Mouse (Mus musculus) heart, postnatal 36 days (tissue): ENCODE results near the gene Kcne2. TPM values are rescaled to one million over a fixed set of nuclear protein-coding genes. Genes with fewer than 3 reads are reported as not detected.
A peak's percentile ranks its signal among the peaks of the same experiment; 100 is the strongest.

Experiments used
- DNase-seq, 2 experiments: peaks; one replicate each; pipeline ENCODE4 v3.0.0; 2021 to 2022
- intact Hi-C: fragments of 180-260 bp; cut with DNase I; formaldehyde crosslinking; loops from one replicate; pipeline ENCODE4 v1.15.1; 2025
- total RNA-seq, 2 experiments: library from RNA; stranded (reverse); gene quantifications; 2 replicates each; pipeline ENCODE4 v1.2.3; 2021

The Kcne2 gene
- total RNA-seq, 2 experiments from 2014 or later, result not detected

DNA sequence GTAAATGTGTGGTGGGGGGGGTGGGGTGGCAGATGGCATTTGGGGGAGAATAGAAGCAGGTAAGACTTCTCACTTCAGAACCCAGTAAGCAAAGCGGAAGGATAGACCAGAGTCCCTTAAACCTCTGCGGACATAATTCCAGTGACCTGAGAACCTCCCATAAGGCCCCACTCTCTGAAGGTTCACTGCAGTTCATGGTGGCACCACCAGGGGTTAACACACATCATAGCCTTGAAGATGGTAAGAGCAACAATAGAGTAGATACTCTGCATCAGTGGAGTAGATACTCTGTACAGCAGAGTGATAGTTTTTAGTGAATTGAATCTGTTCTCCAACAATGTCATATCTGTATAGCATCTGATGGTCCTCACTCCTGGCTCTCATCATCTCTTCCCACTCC is 13.3 kb downstream of the Kcne2 start:
- no peak for DNase-seq
- intact Hi-C loops, result loop anchor here (10.0 kb wide), 1 partner anchor 581 kb away; the partner anchor contains the start of genes Cryzl1 and Itsn1

GRCm38 (mm10) chr16:92307947-92308346 is 15.8 kb downstream of the Kcne2 start:
- DNase-seq, result no peak
- intact Hi-C loops, result loop anchor here (10.0 kb wide), 1 partner anchor 583 kb away; the partner anchor contains the start of genes Cryzl1 and Itsn1

- intact Hi-C loops, result loop anchor here (10.0 kb wide), 1 partner anchor 584 kb away; the partner anchor contains the start of genes Cryzl1 and Itsn1
- no peak for DNase-seq
Measured at GRCm38 (mm10) chr16:92309126-92309525, 16.9 kb downstream of the Kcne2 start.

GRCm38 (mm10) chr16:92313953-92314741 is 22.0 kb downstream of the Kcne2 start:
- intact Hi-C loops, result loop anchor here (1.0 kb wide), 1 partner anchor 164 kb away; no protein-coding TSS in a partner anchor
- peak; percentile 18 to 22 for DNase-seq

DNA sequence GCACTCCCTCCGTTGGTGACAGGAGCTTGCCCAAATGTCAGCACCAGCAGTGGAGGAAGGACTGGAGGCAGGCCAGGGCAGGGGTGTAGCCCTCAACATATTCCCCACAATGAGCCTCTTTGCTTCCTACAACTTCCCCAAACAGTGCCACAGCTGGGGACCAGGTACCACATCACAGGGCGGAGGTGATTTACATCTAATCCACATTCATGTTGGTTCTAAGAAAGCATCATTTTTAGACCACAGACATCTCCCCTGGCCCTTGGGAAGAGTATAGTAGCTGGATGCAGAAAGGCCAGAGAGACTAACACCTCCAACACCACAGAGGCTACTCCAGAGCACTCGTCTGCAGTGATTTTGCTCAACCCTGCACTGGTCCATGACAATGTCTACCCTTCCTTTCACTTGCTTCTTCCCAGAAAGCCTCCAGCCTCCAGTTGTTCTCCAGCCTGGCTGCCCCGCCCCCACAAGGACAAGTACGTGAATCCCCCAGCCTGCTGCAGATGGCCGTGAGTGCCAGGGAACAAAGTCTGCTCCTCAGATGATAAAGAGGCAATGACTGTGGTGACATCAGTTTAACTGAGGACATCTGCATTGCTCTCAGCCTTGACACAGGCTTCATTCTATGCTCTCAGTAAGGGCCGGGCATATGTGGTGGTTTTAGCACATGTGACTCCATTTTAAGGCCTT is 24.0 kb downstream of the Kcne2 start:
- no peak for DNase-seq
- intact Hi-C loops, result no loop called here

- intact Hi-C loops, result no loop called here
- peak; percentile 17 to 56 for DNase-seq
Measured at GRCm38 (mm10) chr16:92319353-92320109, 27.3 kb downstream of the Kcne2 start.

DNA sequence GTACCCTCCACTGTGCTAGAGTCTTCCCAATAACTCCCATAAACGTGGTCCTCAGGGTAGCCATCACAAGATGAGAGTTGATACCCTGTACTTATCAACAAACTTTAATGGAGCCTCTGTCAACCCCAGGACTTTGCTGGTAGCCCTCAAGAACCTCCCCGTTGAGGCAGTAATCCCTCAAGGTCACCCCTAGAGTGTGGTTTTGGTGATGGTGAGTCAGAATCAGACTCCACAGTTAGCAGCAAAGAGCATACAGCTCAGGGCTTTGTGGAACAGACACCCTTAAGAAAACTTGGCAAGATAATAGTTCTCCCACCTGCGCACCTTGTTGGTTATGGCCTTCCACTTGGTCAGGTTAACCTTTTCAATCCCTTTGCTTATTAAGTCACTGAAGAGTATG is 28.2 kb downstream of the Kcne2 start:
- no peak for DNase-seq
- intact Hi-C loops, result no loop called here

DNA sequence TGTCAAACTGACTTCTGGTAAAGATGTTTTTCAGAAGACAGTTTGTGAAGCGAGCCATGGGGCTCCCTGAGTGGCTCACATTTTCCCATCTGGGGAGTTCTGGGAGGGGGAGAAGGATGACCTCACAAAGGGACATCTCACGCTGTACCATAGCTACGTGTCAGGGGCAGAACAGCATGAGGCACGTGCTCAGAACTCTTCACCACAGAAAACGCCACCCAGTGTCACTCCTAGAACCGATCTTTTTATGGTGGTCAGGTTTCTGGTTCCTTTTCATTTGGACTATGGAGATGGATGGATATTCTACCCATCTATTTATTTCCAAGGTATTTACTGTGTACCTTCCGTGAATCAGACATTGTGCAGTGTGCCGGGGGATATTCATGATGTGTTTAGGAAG is 29.2 kb downstream of the Kcne2 start, which contains the start of gene Fam243:
Gene Fam243 (minus strand): TSS at position 101 of the 400 bp plus-strand sequence.
- intact Hi-C loops, result no loop called here
- DNase-seq, result no peak

DNA sequence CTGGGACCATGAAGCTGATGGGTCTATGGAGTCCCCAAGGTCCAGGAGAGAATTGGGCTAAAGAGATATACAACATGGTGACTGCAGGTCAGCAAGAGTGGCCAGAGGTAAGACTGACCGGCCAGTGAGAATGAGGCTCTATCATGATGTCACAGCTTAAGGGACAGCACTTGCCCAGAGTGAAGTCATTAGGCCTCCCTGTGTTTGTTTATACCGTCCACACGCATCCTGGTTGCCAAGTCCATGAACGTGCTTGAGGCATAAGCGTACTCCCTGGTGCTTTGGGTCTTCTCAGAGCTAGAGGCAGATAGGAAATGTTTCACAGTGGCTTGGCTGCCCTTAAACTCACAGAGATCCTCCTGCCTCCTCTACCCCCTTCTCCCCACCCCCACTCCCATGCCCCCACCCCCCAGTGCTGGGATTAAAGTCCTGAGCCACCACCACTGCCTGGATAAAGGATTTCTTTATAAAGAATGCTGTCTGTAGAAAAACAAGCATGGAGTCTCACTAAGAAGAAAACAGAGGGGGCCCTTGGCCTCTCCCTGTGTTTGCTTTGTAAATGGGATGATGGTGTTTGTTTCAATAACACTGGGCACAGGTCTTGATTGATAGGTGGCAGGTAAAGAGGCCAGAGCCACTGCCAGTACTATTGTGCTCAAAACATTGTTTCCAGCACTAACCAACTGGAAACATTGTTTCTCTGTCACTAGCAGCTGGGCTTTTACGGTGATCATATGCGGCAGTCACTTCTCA is 32.3 kb downstream of the Kcne2 start:
- DNase-seq, result no peak
- intact Hi-C loops, result no loop called here

DNA sequence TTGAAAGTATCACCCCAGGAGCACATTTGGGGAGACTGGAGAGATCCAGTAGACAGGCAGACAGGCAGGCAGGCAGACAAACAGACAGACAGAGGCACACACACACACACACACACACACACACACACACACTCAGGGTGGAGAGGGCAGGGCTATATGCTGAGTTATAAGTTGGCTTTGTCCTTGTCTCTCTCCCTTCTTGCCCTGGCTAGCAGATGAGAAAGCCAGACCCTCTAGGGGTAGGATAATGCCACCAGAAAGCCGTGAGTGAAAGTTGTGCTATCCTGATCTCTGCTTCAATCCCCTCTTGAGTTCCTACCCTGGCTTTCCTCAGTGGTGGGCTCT is 32.8 kb downstream of the Kcne2 start:
- intact Hi-C loops, result no loop called here
- DNase-seq, result no peak

DNA sequence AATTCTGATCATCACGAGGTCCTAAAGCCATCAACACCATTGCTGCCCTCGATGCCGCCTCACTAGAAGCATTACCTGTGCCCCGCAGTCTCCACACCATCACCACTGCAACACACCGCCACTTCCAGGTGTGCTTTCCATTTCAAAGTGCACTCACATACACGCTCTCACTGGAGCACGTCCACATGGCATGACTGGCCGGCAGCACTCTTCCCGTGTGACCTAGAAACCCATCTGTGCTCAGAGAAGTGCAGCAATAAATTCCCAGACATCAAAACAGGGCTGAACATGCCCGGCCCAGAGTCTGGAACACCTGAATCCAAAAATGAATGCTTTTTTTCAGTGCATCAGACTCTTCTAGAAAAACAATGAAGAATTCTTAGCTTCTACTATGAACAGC is 35.7 kb downstream of the Kcne2 start:
- intact Hi-C loops, result no loop called here

GRCm38 (mm10) chr16:92330966-92331365 is 38.8 kb downstream of the Kcne2 start:
- no peak for DNase-seq

More for the DNA sequence above, 35.7 kb downstream of the Kcne2 start:
- DNase-seq, result no peak

GRCm38 (mm10) chr16:92334600-92334999 is 42.4 kb downstream of the Kcne2 start:
- intact Hi-C loops, result no loop called here
- no peak for DNase-seq

More at GRCm38 (mm10) chr16:92330966-92331365, 38.8 kb downstream of the Kcne2 start:
- intact Hi-C loops, result no loop called here

DNA sequence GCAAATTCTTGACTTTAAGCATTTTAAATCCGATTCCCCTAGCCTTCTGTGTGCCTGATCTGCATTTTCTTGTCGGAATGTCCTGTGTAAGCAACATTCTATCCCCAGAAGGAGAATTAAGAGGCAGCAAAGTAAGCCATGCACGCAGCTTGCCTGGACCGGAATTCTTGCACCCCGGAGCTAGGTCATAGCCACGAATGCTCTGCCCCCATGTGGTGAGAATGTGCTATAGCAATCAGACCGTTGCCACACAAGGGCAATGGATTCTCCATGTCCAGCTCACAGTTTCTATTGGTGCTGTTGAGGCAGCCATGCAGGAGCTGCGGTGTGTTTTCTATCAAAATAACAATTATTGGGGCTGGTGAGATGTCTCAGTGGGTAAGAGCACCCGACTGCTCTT is 44.1 kb downstream of the Kcne2 start:
- intact Hi-C loops, result no loop called here
- DNase-seq, result peak; percentile 56 to 71

DNA sequence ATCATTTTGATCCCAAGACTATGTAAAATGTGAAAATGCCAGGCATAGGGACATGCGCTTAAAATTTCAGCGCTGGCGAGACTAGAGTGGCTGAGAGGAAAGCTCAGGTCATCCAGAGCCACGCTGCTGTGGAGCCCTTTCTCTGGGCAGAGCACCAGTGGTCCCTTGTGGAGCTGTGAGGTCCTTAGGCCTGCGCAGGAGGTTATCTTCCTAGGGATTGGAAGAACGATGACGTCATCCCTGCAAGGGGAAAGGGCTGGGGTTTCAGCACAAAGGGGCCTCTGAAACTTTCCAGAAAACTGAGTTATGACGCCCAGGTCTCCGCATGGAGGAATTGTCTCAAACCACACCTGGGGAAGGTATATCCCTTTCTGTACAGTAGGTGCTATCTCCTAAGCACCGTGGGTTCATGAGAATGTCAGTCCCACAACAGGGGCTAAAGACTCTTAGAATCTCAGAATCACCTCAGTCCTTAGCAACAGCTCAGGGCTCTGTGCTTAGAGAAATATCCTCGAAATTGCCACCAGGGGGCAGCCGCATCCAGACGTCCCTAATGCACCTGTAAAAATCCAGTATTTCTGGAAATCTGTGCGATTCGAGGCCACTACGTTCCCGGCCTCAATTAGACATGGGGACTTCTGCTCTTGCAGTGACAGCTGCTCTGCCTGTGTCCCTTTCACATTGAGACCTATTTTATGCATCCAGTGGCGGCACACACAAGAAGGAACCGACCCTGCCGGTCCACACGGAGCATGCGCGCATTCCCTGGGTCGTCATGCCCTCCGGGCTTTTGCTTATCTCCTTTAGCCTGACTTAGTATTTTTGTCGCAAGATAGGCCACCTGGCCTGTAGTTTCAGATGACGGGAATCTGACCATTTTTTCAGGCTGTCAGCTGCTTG is 48.7 kb downstream of the Kcne2 start:
- peak; percentile 70 to 71 for DNase-seq
- intact Hi-C loops, result loop anchor here (1.0 to 2.0 kb wide), 3 partner anchors 44 to 137 kb away; no protein-coding TSS in a partner anchor

DNA sequence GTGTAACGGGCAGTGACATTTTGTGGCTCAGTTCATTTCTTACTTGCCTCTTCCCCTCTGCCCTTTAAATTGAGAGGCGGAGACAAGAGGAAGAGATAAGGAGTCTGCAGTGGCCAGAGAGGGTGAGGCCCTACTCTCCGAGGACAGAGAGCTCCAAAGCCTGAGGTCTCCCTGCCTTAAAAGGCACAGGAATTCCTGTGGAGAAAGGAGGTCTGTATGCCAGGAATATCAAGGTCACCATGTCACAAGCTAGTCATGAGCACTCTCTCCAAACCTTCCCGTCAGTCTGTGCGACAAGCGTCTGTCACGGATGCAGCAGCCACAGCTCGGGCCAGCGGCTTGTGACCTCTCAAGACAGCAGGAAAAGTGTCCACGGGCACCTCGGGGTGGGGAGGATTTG is 53.0 kb downstream of the Kcne2 start:
- peak; percentile 49 to 63 for DNase-seq
- intact Hi-C loops, result no loop called here

- peak; percentile 51 to 62 for DNase-seq
- intact Hi-C loops, result no loop called here
Measured at GRCm38 (mm10) chr16:92346297-92346916, 54.2 kb downstream of the Kcne2 start.
